Mouse (Mus musculus): Measurements from ENCODE around the gene Ctrb1. TPM values are rescaled to one million over a fixed set of nuclear protein-coding genes. Genes with fewer than 3 reads are reported as not detected.

Ctrb1 gene
- polyA plus RNA-seq, 1 experiment from 2014 or later, result not detected

GRCm38 (mm10) chr8:111686881-111687280, 3.9 kb downstream of the Ctrb1 start:
- Histone ChIP-seq H3K4me1 (ENCODE audit: control insufficient read depth, insufficient read depth, low read length) (no peaks in the 10 kb centered on the region), H3K36me3 (ENCODE audit: control insufficient read depth, insufficient read depth, low read length) (no peaks in the 10 kb centered on the region), H3K9me3 (ENCODE audit: control insufficient read depth, low read length) (no peaks in the 10 kb centered on the region), H3K4me3 (replicated peaks; ENCODE audit: low read depth, low read length) (no peak overlapping the region), H3K27me3 (ENCODE audit: control insufficient read depth, insufficient read depth, low read length) (no peaks in the 10 kb centered on the region), H3K4me2 (ENCODE audit: low read length) (no peak overlapping the region), H3K27ac (replicated peaks; ENCODE audit: low read depth, low read length) (no peak overlapping the region), H3K9ac (replicated peaks; ENCODE audit: low read length) (no peak overlapping the region)
- no peak for ATAC-seq (ENCODE audit: low FRiP score, low TSS enrichment)
- 86% methylated on average over 13 of the region's 13 CpGs for WGBS
- no peak for DNase-seq

DNA sequence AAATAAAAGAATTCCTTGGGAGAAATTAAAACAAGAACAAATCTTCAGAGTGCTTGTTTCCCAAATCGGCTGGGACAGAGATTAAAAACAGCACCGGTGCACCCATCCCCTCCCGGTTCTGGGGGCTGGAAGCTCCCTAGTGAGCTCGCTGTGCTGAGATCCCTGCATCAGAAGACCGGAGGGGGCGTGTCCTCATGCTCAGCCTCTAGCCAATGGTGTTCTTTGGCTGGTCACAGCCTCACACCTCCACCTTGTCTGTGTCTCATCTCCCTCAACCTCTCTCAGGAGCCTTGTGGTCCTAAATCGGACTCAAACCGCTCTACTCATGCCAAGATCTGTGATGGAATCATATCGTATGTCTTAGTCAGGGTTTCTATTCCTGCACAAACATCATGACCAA, 8.3 kb downstream of the Ctrb1 start:
- Histone ChIP-seq H3K27me3 (ENCODE audit: control insufficient read depth, insufficient read depth, low read length) (no peaks in the 10 kb centered on the region), H3K9ac (replicated peaks; ENCODE audit: low read length) (no peak overlapping the region), H3K4me3 (replicated peaks; ENCODE audit: low read depth, low read length) (no peak overlapping the region), H3K36me3 (ENCODE audit: control insufficient read depth, insufficient read depth, low read length) (no peaks in the 10 kb centered on the region), H3K4me2 (ENCODE audit: low read length) (no peak overlapping the region), H3K27ac (replicated peaks; ENCODE audit: low read depth, low read length) (no peak overlapping the region), H3K4me1 (ENCODE audit: control insufficient read depth, insufficient read depth, low read length) (no peaks in the 10 kb centered on the region), H3K9me3 (ENCODE audit: control insufficient read depth, low read length) (no peaks in the 10 kb centered on the region)
- 36% methylated on average over 9 of the region's 9 CpGs for WGBS
- DNase-seq (no peak), ATAC-seq (ENCODE audit: low FRiP score, low TSS enrichment) (no peak)

- H3K4me3 ChIP-seq (replicated peaks; ENCODE audit: low read depth, low read length), result no peak overlapping the region
- no peak overlapping the region for H3K27ac ChIP-seq (replicated peaks; ENCODE audit: low read depth, low read length)
- ATAC-seq (ENCODE audit: low FRiP score, low TSS enrichment) (no peak), DNase-seq (peak; percentile 25)
- H3K9me3 ChIP-seq (ENCODE audit: control insufficient read depth, low read length), result no peaks in the 10 kb centered on the region
- 58% methylated on average over 11 of the region's 11 CpGs for WGBS
- no peaks in the 10 kb centered on the region for H3K36me3 ChIP-seq (ENCODE audit: control insufficient read depth, insufficient read depth, low read length)
- H3K27me3 ChIP-seq (ENCODE audit: control insufficient read depth, insufficient read depth, low read length), result no peaks in the 10 kb centered on the region
- no peaks in the 10 kb centered on the region for H3K4me1 ChIP-seq (ENCODE audit: control insufficient read depth, insufficient read depth, low read length)
- H3K4me2 ChIP-seq (ENCODE audit: low read length), result no peak overlapping the region
- H3K9ac ChIP-seq (replicated peaks; ENCODE audit: low read length), result no peak overlapping the region
These were observed 9.7 kb downstream of the Ctrb1 start for GRCm38 (mm10) chr8:111681153-111681552.

- ATAC-seq (ENCODE audit: low FRiP score, low TSS enrichment) (no peak), DNase-seq (peak; percentile 35)
- H3K4me3 ChIP-seq (replicated peaks; ENCODE audit: low read depth, low read length), result no peak overlapping the region
- no peaks in the 10 kb centered on the region for H3K9me3 ChIP-seq (ENCODE audit: control insufficient read depth, low read length)
- no peak overlapping the region for H3K4me2 ChIP-seq (ENCODE audit: low read length)
- 41% methylated on average over 17 of the region's 17 CpGs for WGBS
- H3K4me1 ChIP-seq (ENCODE audit: control insufficient read depth, insufficient read depth, low read length), result no peaks in the 10 kb centered on the region
- no peak overlapping the region for H3K9ac ChIP-seq (replicated peaks; ENCODE audit: low read length)
- no peak overlapping the region for H3K27ac ChIP-seq (replicated peaks; ENCODE audit: low read depth, low read length)
- H3K27me3 ChIP-seq (ENCODE audit: control insufficient read depth, insufficient read depth, low read length), result no peaks in the 10 kb centered on the region
- H3K36me3 ChIP-seq (ENCODE audit: control insufficient read depth, insufficient read depth, low read length), result no peaks in the 10 kb centered on the region
These were observed 10.3 kb downstream of the Ctrb1 start for GRCm38 (mm10) chr8:111680423-111681028.

GRCm38 (mm10) chr8:111678848-111679247, 12.0 kb downstream of the Ctrb1 start:
- Histone ChIP-seq H3K27ac (replicated peaks; ENCODE audit: low read depth, low read length) (no peak overlapping the region), H3K4me2 (ENCODE audit: low read length) (no peak overlapping the region), H3K4me3 (replicated peaks; ENCODE audit: low read depth, low read length) (no peak overlapping the region), H3K4me1 (ENCODE audit: control insufficient read depth, insufficient read depth, low read length) (no peaks in the 10 kb centered on the region), H3K9me3 (ENCODE audit: control insufficient read depth, low read length) (no peaks in the 10 kb centered on the region), H3K9ac (replicated peaks; ENCODE audit: low read length) (no peak overlapping the region), H3K36me3 (ENCODE audit: control insufficient read depth, insufficient read depth, low read length) (no peaks in the 10 kb centered on the region), H3K27me3 (ENCODE audit: control insufficient read depth, insufficient read depth, low read length) (no peaks in the 10 kb centered on the region)
- WGBS, result 92% methylated on average over 7 of the region's 7 CpGs
- DNase-seq (no peak), ATAC-seq (ENCODE audit: low FRiP score, low TSS enrichment) (no peak)

GRCm38 (mm10) chr8:111678111-111678510, 12.7 kb downstream of the Ctrb1 start:
- no peaks in the 10 kb centered on the region for H3K27me3 ChIP-seq (ENCODE audit: control insufficient read depth, insufficient read depth, low read length)
- H3K4me2 ChIP-seq (ENCODE audit: low read length), result no peak overlapping the region
- DNase-seq (peak; percentile 87), ATAC-seq (ENCODE audit: low FRiP score, low TSS enrichment) (no peak; the same call in 1 of the 2 replicates)
- no peak overlapping the region for H3K27ac ChIP-seq (replicated peaks; ENCODE audit: low read depth, low read length)
- H3K4me1 ChIP-seq (ENCODE audit: control insufficient read depth, insufficient read depth, low read length), result no peaks in the 10 kb centered on the region
- H3K4me3 ChIP-seq (replicated peaks; ENCODE audit: low read depth, low read length), result no peak overlapping the region
- H3K9ac ChIP-seq (replicated peaks; ENCODE audit: low read length), result no peak overlapping the region
- WGBS, result 31% methylated on average over 3 of the region's 3 CpGs
- H3K9me3 ChIP-seq (ENCODE audit: control insufficient read depth, low read length), result no peaks in the 10 kb centered on the region
- no peaks in the 10 kb centered on the region for H3K36me3 ChIP-seq (ENCODE audit: control insufficient read depth, insufficient read depth, low read length)

DNA sequence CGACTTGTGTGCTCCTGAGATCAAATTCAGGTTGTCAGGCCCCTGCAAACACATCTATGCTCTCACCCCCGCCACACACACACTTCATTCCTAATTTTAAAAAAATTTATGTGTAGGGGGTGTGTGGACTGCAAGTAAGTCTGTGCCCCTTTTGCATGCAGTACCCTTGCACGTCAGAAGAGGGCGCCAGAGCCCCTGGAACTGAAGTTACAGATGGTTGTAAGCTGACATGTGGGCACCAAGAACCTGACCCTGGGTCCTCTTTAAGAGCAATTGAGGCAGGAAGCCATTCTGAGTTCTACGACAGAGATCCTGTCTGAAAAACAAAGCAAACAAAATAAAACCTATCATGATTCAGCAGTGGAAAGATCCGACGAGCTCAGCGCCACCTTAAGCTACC, 14.6 kb downstream of the Ctrb1 start:
- no peaks in the 10 kb centered on the region for H3K27me3 ChIP-seq (ENCODE audit: control insufficient read depth, insufficient read depth, low read length)
- no peak for ATAC-seq (ENCODE audit: low FRiP score, low TSS enrichment)
- no peaks in the 10 kb centered on the region for H3K9me3 ChIP-seq (ENCODE audit: control insufficient read depth, low read length)
- no peaks in the 10 kb centered on the region for H3K4me1 ChIP-seq (ENCODE audit: control insufficient read depth, insufficient read depth, low read length)
- H3K4me2 ChIP-seq (ENCODE audit: low read length), result no peak overlapping the region
- no peak for DNase-seq
- peaks cover 9% of the 10 kb centered on the region for H3K36me3 ChIP-seq (ENCODE audit: control insufficient read depth, insufficient read depth, low read length)
- H3K4me3 ChIP-seq (replicated peaks; ENCODE audit: low read depth, low read length), result no peak overlapping the region
- 79% methylated on average over 8 of the region's 8 CpGs for WGBS
- H3K27ac ChIP-seq (replicated peaks; ENCODE audit: low read depth, low read length), result no peak overlapping the region
- H3K9ac ChIP-seq (replicated peaks; ENCODE audit: low read length), result no peak overlapping the region

- WGBS, result 98% methylated on average over 2 of the region's 2 CpGs
- no peaks in the 10 kb centered on the region for H3K4me1 ChIP-seq (ENCODE audit: control insufficient read depth, insufficient read depth, low read length)
- DNase-seq, result no peak
- H3K36me3 ChIP-seq (ENCODE audit: control insufficient read depth, insufficient read depth, low read length), result peaks cover 49% of the 10 kb centered on the region
- no peak for ATAC-seq (ENCODE audit: low FRiP score, low TSS enrichment)
- H3K4me3 ChIP-seq (replicated peaks; ENCODE audit: low read depth, low read length), result no peak overlapping the region
- H3K27me3 ChIP-seq (ENCODE audit: control insufficient read depth, insufficient read depth, low read length), result no peaks in the 10 kb centered on the region
- H3K9me3 ChIP-seq (ENCODE audit: control insufficient read depth, low read length), result no peaks in the 10 kb centered on the region
- no peak overlapping the region for H3K4me2 ChIP-seq (ENCODE audit: low read length)
- H3K27ac ChIP-seq (replicated peaks; ENCODE audit: low read depth, low read length), result no peak overlapping the region
- H3K9ac ChIP-seq (replicated peaks; ENCODE audit: low read length), result no peak overlapping the region
These were observed 24.1 kb downstream of the Ctrb1 start for GRCm38 (mm10) chr8:111666751-111667150.

DNA sequence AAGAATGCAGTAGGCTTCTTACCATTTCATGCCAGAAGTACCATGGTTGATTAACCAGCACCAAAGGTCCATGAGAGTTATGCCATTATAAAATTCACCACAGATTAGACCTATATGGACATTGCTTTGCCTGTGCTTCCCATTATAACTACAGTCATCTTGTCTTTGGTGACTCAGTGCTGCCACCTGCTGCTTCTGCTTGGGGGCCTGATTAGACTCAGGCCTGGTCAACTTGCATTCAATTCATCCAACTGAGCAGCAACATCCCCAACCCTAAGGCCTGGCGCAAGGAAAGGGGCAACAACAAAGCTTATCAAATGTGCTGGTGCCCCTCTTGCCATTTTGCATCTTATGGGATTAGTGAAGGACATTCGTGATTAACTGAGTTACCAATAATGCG, 28.3 kb downstream of the Ctrb1 start:
- ATAC-seq (ENCODE audit: low FRiP score, low TSS enrichment), result no peak
- no peak overlapping the region for H3K27ac ChIP-seq (replicated peaks; ENCODE audit: low read depth, low read length)
- WGBS, result 94% methylated on average over 3 of the region's 3 CpGs
- no peak overlapping the region for H3K9ac ChIP-seq (replicated peaks; ENCODE audit: low read length)
- H3K4me2 ChIP-seq (ENCODE audit: low read length), result no peak overlapping the region
- DNase-seq, result peak; percentile 77
- no peak overlapping the region for H3K4me3 ChIP-seq (replicated peaks; ENCODE audit: low read depth, low read length)
- H3K9me3 ChIP-seq (ENCODE audit: control insufficient read depth, low read length), result no peaks in the 10 kb centered on the region
- H3K36me3 ChIP-seq (ENCODE audit: control insufficient read depth, insufficient read depth, low read length), result peaks cover 33% of the 10 kb centered on the region
- H3K4me1 ChIP-seq (ENCODE audit: control insufficient read depth, insufficient read depth, low read length), result no peaks in the 10 kb centered on the region
- H3K27me3 ChIP-seq (ENCODE audit: control insufficient read depth, insufficient read depth, low read length), result no peaks in the 10 kb centered on the region

Data from midbrain, embryonic 14.5 days (tissue).